Mouse (Mus musculus): ENCODE measurements around the gene Rab9. TPM values are rescaled to one million over a fixed set of nuclear protein-coding genes. Genes with fewer than 3 reads are reported as not detected.

Gene Rab9
- polyA plus RNA-seq, 1 experiment from 2014 or later = 53.6 TPM

DNA sequence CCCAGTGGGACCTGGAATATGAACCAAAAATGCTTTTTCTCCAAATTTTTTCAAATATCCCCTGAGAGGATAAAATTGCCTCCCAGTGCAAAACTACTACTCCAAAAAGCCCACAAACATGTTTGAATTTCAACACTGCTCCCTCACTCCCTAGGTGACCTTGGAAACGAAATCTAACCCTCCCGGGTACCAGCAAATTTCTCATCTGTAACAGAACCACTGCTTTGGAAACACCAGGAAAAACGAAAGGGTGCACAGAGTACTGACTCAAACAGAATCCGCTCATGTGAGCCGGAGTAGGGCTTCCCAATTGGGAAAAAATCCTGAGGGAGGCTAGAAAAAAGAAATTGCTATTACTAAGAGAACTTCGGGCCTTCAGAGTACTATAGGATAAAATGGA, 2.3 kb downstream of the Rab9 start:
- H3K9me3 ChIP-seq (ENCODE audit: control insufficient read depth, low read length) = no peaks in the 10 kb centered on the region
- H3K4me2 ChIP-seq (ENCODE audit: low read depth, low read length, severe bottlenecking) = no peak overlapping the region
- no peak for ATAC-seq (replicated peaks; ENCODE audit: low FRiP score)
- DNase-seq (ENCODE audit: low spot score) = no peak
- no peak overlapping the region for H3K27ac ChIP-seq (ENCODE audit: low read depth, low read length)
- no peaks in the 10 kb centered on the region for H3K36me3 ChIP-seq (ENCODE audit: control insufficient read depth, insufficient read depth, low read length)
- H3K9ac ChIP-seq (ENCODE audit: low read length) = no peak overlapping the region
- no peaks in the 10 kb centered on the region for H3K4me1 ChIP-seq (replicated peaks; ENCODE audit: control insufficient read depth, insufficient read depth, low read length)
- H3K4me3 ChIP-seq (ENCODE audit: low read depth, low read length) = no peak overlapping the region
- H3K27me3 ChIP-seq (ENCODE audit: control insufficient read depth, insufficient read depth, low read length) = no peaks in the 10 kb centered on the region; the same call in 1 of the 2 replicates
- WGBS = 81% methylated on average over 6 of the region's 6 CpGs

DNA sequence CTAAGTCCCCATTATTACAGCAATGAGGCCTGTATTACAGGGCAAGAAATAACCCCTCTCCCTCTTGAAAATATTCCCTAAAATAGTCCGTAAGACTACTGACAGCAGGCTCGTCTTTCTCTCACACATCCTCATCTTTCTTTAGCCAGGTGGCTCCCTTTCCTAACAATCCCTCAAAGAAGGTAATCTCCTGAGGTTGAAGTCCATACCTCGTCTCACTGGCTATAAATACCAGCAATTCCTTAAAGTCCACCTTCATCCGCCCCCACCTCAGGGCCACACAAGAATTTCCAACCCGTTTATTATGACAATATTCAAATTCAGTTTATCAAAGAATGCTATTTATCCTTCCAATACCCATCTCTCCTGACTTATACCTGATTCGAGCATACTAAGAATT, 7.1 kb downstream of the Rab9 start:
- H3K4me1 ChIP-seq (replicated peaks; ENCODE audit: control insufficient read depth, insufficient read depth, low read length) = no peaks in the 10 kb centered on the region
- no peaks in the 10 kb centered on the region; the same call in 1 of the 2 replicates for H3K36me3 ChIP-seq (ENCODE audit: control insufficient read depth, insufficient read depth, low read length)
- no peak overlapping the region for H3K9ac ChIP-seq (ENCODE audit: low read length)
- DNase-seq (ENCODE audit: low spot score) = no peak
- H3K27me3 ChIP-seq (ENCODE audit: control insufficient read depth, insufficient read depth, low read length) = no peaks in the 10 kb centered on the region; the same call in 1 of the 2 replicates
- ATAC-seq (replicated peaks; ENCODE audit: low FRiP score) = no peak
- WGBS = 86% methylated on average over 6 of the region's 6 CpGs
- H3K27ac ChIP-seq (ENCODE audit: low read depth, low read length) = no peak overlapping the region
- H3K4me3 ChIP-seq (ENCODE audit: low read depth, low read length) = no peak overlapping the region
- no peak overlapping the region for H3K4me2 ChIP-seq (ENCODE audit: low read depth, low read length, severe bottlenecking)
- H3K9me3 ChIP-seq (ENCODE audit: control insufficient read depth, low read length) = no peaks in the 10 kb centered on the region

GRCm38 (mm10) chrX:166468321-166468720, 11.3 kb downstream of the Rab9 start:
- Histone ChIP-seq H3K27me3 (ENCODE audit: control insufficient read depth, insufficient read depth, low read length) (peaks cover 2% of the 10 kb centered on the region; the same call in 1 of the 2 replicates), H3K27ac (ENCODE audit: low read depth, low read length) (no peak overlapping the region), H3K4me2 (ENCODE audit: low read depth, low read length, severe bottlenecking) (no peak overlapping the region), H3K9me3 (ENCODE audit: control insufficient read depth, low read length) (no peaks in the 10 kb centered on the region), H3K9ac (ENCODE audit: low read length) (no peak overlapping the region), H3K4me1 (replicated peaks; ENCODE audit: control insufficient read depth, insufficient read depth, low read length) (no peaks in the 10 kb centered on the region), H3K4me3 (ENCODE audit: low read depth, low read length) (no peak overlapping the region), H3K36me3 (ENCODE audit: control insufficient read depth, insufficient read depth, low read length) (no peaks in the 10 kb centered on the region; the same call in 1 of the 2 replicates)
- WGBS = 97% methylated on average over 7 of the region's 7 CpGs
- no peak for ATAC-seq (replicated peaks; ENCODE audit: low FRiP score)
- no peak for DNase-seq (ENCODE audit: low spot score)

GRCm38 (mm10) chrX:166455525-166455924, 24.1 kb downstream of the Rab9 start:
- no peak for ATAC-seq (replicated peaks; ENCODE audit: low FRiP score)
- no peak for DNase-seq (ENCODE audit: low spot score)
- Histone ChIP-seq H3K27ac (ENCODE audit: low read depth, low read length) (no peak overlapping the region), H3K4me2 (ENCODE audit: low read depth, low read length, severe bottlenecking) (no peak overlapping the region), H3K27me3 (ENCODE audit: control insufficient read depth, insufficient read depth, low read length) (no peaks in the 10 kb centered on the region), H3K9me3 (ENCODE audit: control insufficient read depth, low read length) (no peaks in the 10 kb centered on the region), H3K4me3 (ENCODE audit: low read depth, low read length) (no peak overlapping the region), H3K4me1 (replicated peaks; ENCODE audit: control insufficient read depth, insufficient read depth, low read length) (no peaks in the 10 kb centered on the region), H3K9ac (ENCODE audit: low read length) (no peak overlapping the region), H3K36me3 (ENCODE audit: control insufficient read depth, insufficient read depth, low read length) (no peaks in the 10 kb centered on the region; the same call in 1 of the 2 replicates)
- WGBS = 90% methylated on average over 1 of the region's 1 CpGs

GRCm38 (mm10) chrX:166454331-166454730, 25.3 kb downstream of the Rab9 start:
- H3K9me3 ChIP-seq (ENCODE audit: control insufficient read depth, low read length) = no peaks in the 10 kb centered on the region

GRCm38 (mm10) chrX:166453532-166453931, 26.1 kb downstream of the Rab9 start:
- H3K4me3 ChIP-seq (ENCODE audit: low read depth, low read length) = no peak overlapping the region
- no peak for DNase-seq (ENCODE audit: low spot score)
- no peak overlapping the region for H3K27ac ChIP-seq (ENCODE audit: low read depth, low read length)
- H3K27me3 ChIP-seq (ENCODE audit: control insufficient read depth, insufficient read depth, low read length) = no peaks in the 10 kb centered on the region
- no peak overlapping the region for H3K9ac ChIP-seq (ENCODE audit: low read length)
- WGBS = 86% methylated on average over 6 of the region's 6 CpGs
- ATAC-seq (replicated peaks; ENCODE audit: low FRiP score) = no peak
- no peak overlapping the region for H3K4me2 ChIP-seq (ENCODE audit: low read depth, low read length, severe bottlenecking)
- no peaks in the 10 kb centered on the region for H3K9me3 ChIP-seq (ENCODE audit: control insufficient read depth, low read length)
- H3K4me1 ChIP-seq (replicated peaks; ENCODE audit: control insufficient read depth, insufficient read depth, low read length) = no peaks in the 10 kb centered on the region
- H3K36me3 ChIP-seq (ENCODE audit: control insufficient read depth, insufficient read depth, low read length) = no peaks in the 10 kb centered on the region; the same call in 1 of the 2 replicates

More at GRCm38 (mm10) chrX:166454331-166454730, 25.3 kb downstream of the Rab9 start:
- ATAC-seq (replicated peaks; ENCODE audit: low FRiP score) = no peak
- Histone ChIP-seq H3K27ac (ENCODE audit: low read depth, low read length) (no peak overlapping the region), H3K4me1 (replicated peaks; ENCODE audit: control insufficient read depth, insufficient read depth, low read length) (no peaks in the 10 kb centered on the region), H3K4me2 (ENCODE audit: low read depth, low read length, severe bottlenecking) (no peak overlapping the region), H3K36me3 (ENCODE audit: control insufficient read depth, insufficient read depth, low read length) (no peaks in the 10 kb centered on the region; the same call in 1 of the 2 replicates), H3K4me3 (ENCODE audit: low read depth, low read length) (no peak overlapping the region), H3K9ac (ENCODE audit: low read length) (no peak overlapping the region), H3K27me3 (ENCODE audit: control insufficient read depth, insufficient read depth, low read length) (no peaks in the 10 kb centered on the region)
- no peak for DNase-seq (ENCODE audit: low spot score)
- 64% methylated on average over 3 of the region's 3 CpGs for WGBS

DNA sequence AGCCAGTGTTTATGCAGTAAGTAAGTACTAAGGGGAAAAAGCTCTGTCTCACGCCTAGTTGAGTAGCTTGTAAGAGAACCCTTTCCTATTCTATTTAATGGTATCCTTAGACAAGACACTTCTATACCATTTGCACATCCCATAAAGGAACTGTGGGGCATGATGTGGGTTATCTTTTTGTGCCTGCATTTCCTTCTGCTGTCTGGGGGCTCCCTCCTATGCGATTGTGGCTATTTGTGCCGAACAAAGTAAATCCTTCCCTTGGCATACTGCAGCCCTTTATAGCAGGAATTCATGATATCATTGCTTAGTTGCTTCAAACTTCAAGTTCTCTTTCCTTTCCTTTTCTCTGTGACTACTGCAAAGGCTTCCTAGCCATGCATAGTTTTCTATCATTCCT, 35.1 kb downstream of the Rab9 start:
- no peaks in the 10 kb centered on the region for H3K4me1 ChIP-seq (replicated peaks; ENCODE audit: control insufficient read depth, insufficient read depth, low read length)
- no peak overlapping the region for H3K27ac ChIP-seq (ENCODE audit: low read depth, low read length)
- H3K4me2 ChIP-seq (ENCODE audit: low read depth, low read length, severe bottlenecking) = no peak overlapping the region
- H3K36me3 ChIP-seq (ENCODE audit: control insufficient read depth, insufficient read depth, low read length) = no peaks in the 10 kb centered on the region
- ATAC-seq (replicated peaks; ENCODE audit: low FRiP score) (no peak), DNase-seq (ENCODE audit: low spot score) (no peak)
- H3K4me3 ChIP-seq (ENCODE audit: low read depth, low read length) = no peak overlapping the region
- no peaks in the 10 kb centered on the region for H3K9me3 ChIP-seq (ENCODE audit: control insufficient read depth, low read length)
- H3K9ac ChIP-seq (ENCODE audit: low read length) = no peak overlapping the region
- 75% methylated on average over 3 of the region's 3 CpGs for whole genome bisulfite sequencing
- H3K27me3 ChIP-seq (ENCODE audit: control insufficient read depth, insufficient read depth, low read length) = peaks cover 5% of the 10 kb centered on the region

GRCm38 (mm10) chrX:166440616-166441063, 39.0 kb downstream of the Rab9 start, which contains the start of gene Ofd1:
Gene Ofd1, minus strand, starts transcription at chrX:166440704.
- DNase-seq (ENCODE audit: low spot score) (peak; percentile 89), ATAC-seq (replicated peaks; ENCODE audit: low FRiP score) (peak; percentile 99)
- H3K27ac ChIP-seq (ENCODE audit: low read depth, low read length) = peak within 1 kb of the TSS; percentile 66
- 13% methylated on average over 40 of the region's 44 CpGs for WGBS
- no peaks in the 10 kb centered on the region for H3K36me3 ChIP-seq (ENCODE audit: control insufficient read depth, insufficient read depth, low read length)
- peak within 1 kb of the TSS; percentile 58 for H3K4me2 ChIP-seq (ENCODE audit: low read depth, low read length, severe bottlenecking)
- H3K4me1 ChIP-seq (replicated peaks; ENCODE audit: control insufficient read depth, insufficient read depth, low read length) = no peaks in the 10 kb centered on the region
- H3K9ac ChIP-seq (ENCODE audit: low read length) = peak within 1 kb of the TSS; percentile 77
- no peaks in the 10 kb centered on the region for H3K9me3 ChIP-seq (ENCODE audit: control insufficient read depth, low read length)
- peak within 1 kb of the TSS; percentile 51 for H3K4me3 ChIP-seq (ENCODE audit: low read depth, low read length)
- H3K27me3 ChIP-seq (ENCODE audit: control insufficient read depth, insufficient read depth, low read length) = peaks cover 7% of the 10 kb centered on the region

GRCm38 (mm10) chrX:166440036-166440615, 39.5 kb downstream of the Rab9 start, which contains the start of gene Trappc2:
Gene Trappc2, plus strand, starts transcription at chrX:166440574.
- no peaks in the 10 kb centered on the region for H3K36me3 ChIP-seq (ENCODE audit: control insufficient read depth, insufficient read depth, low read length)
- DNase-seq (ENCODE audit: low spot score) (no peak), ATAC-seq (replicated peaks; ENCODE audit: low FRiP score) (peak; percentile 82)
- H3K4me2 ChIP-seq (ENCODE audit: low read depth, low read length, severe bottlenecking) = peak within 1 kb of the TSS; percentile 58
- peak within 1 kb of the TSS; percentile 51 for H3K4me3 ChIP-seq (ENCODE audit: low read depth, low read length)
- H3K27ac ChIP-seq (ENCODE audit: low read depth, low read length) = peak within 1 kb of the TSS; percentile 66
- WGBS = 16% methylated on average over 31 of the region's 36 CpGs
- no peaks in the 10 kb centered on the region for H3K4me1 ChIP-seq (replicated peaks; ENCODE audit: control insufficient read depth, insufficient read depth, low read length)
- peaks cover 7% of the 10 kb centered on the region for H3K27me3 ChIP-seq (ENCODE audit: control insufficient read depth, insufficient read depth, low read length)
- no peaks in the 10 kb centered on the region for H3K9me3 ChIP-seq (ENCODE audit: control insufficient read depth, low read length)
- H3K9ac ChIP-seq (ENCODE audit: low read length) = peak within 1 kb of the TSS; percentile 77
